Mouse (Mus musculus) midbrain, embryonic 10.5 days (tissue): ENCODE results near the gene B3gnt8. TPM values are rescaled to one million over a fixed set of nuclear protein-coding genes. Genes with fewer than 3 reads are reported as not detected.
A peak's percentile ranks its signal among the peaks of the same experiment; 100 is the strongest.
"Not testable (repeated sequence)": the region's sequence is repeated elsewhere in the genome, so short reads cannot be mapped to it uniquely, and the experiment has no call there.

Experiments
- DNase-seq: peaks from one replicate; pipeline ENCODE4 v3.0.0-alpha.2; 2017; ENCODE audit warnings: low spot score
- H3K27ac ChIP-seq: fragments of 300-500 bp; sonication (generic); replicated peaks from 2 replicates; pipeline ENCODE4 v1.5.1; 2016; ENCODE audit warnings: mild to moderate bottlenecking
- H3K27me3 ChIP-seq: fragments of 300-500 bp; sonication (generic); 2 replicates; pipeline ENCODE4 v1.6.1; 2016; ENCODE audit warnings: low read depth, mild to moderate bottlenecking; ENCODE audit not compliant: poor library complexity, severe bottlenecking
- H3K36me3 ChIP-seq: fragments of 300-500 bp; sonication (generic); 2 replicates; pipeline ENCODE4 v1.6.1; 2016; ENCODE audit warnings: mild to moderate bottlenecking, moderate library complexity
- H3K4me1 ChIP-seq: fragments of 300-500 bp; sonication (generic); 2 replicates; pipeline ENCODE4 v1.6.1; 2016
- H3K4me3 ChIP-seq: fragments of 300-500 bp; sonication (generic); 2 replicates; pipeline ENCODE4 v1.5.1; 2016; ENCODE audit warnings: mild to moderate bottlenecking, moderate library complexity
- H3K9me3 ChIP-seq: fragments of 300-500 bp; sonication (generic); replicated peaks from 2 replicates; pipeline ENCODE4 v1.6.1; 2016; ENCODE audit warnings: mild to moderate bottlenecking
- WGBS: fragments of 180-500 bp; shearing (Covaris S2); methylation state at CpG from one replicate; pipeline ENCODE4 v1.1.7; 2016; 5-methylcytosine and 5-hydroxymethylcytosine counted together
- polyA plus RNA-seq: library from polyadenylated mRNA; unstranded; fragments of >200 nt; fragmentation: Nextera tagmentation; extraction: Ambion mirVana; gene quantifications from 2 replicates; pipeline ENCODE4 v1.2.1, GENCODE M21; 2016

B3gnt8 gene
- polyA plus RNA-seq = 0.43 and 1.1 TPM in 2 replicates

- H3K36me3 ChIP-seq = peaks cover 50% of the 10 kb centered on the region
- H3K9me3 ChIP-seq = no peaks in the 10 kb centered on the region
- peaks cover 28% of the 10 kb centered on the region for H3K27me3 ChIP-seq
- H3K4me1 ChIP-seq = peaks cover 16% of the 10 kb centered on the region
- DNase-seq = no peak
- H3K27ac ChIP-seq = peak within 1 kb of the TSS; percentile 39; the same call in 1 of the 2 replicates
- WGBS = 23% methylated on average over 29 of the region's 29 CpGs
- H3K4me3 ChIP-seq = peak within 1 kb of the TSS; percentile 49
Observed at GRCm38 (mm10) chr7:25626509-25627430, at the start of gene B3gnt8. Gene B3gnt8 (plus strand): TSS chr7:25626654.

- not testable (repeated sequence) for H3K4me3 ChIP-seq, H3K36me3 ChIP-seq, H3K9me3 ChIP-seq, DNase-seq, H3K27me3 ChIP-seq, H3K27ac ChIP-seq
- WGBS = 71% methylated on average over 14 of the region's 14 CpGs
- peaks cover 13% of the 10 kb centered on the region for H3K4me1 ChIP-seq
Observed at GRCm38 (mm10) chr7:25576793-25577437, 49.5 kb upstream of the B3gnt8 start.

- 90% methylated on average over 10 of the region's 10 CpGs for WGBS
- Histone ChIP-seq H3K27me3 (no peaks in the 10 kb centered on the region), H3K27ac (no peak overlapping the region), H3K36me3 (no peaks in the 10 kb centered on the region), H3K9me3 (0 out of 2 replicates have a peak, but pooled peaks cover 3% of the 10 kb centered on the region), H3K4me1 (peaks cover 13% of the 10 kb centered on the region), H3K4me3 (no peak overlapping the region)
- DNase-seq = no peak
Observed at GRCm38 (mm10) chr7:25579441-25579840, 47.0 kb upstream of the B3gnt8 start.

- no peaks in the 10 kb centered on the region for H3K27me3 ChIP-seq
- no peaks in the 10 kb centered on the region for H3K36me3 ChIP-seq
- no peak overlapping the region for H3K27ac ChIP-seq
- H3K4me1 ChIP-seq = no peaks in the 10 kb centered on the region
- WGBS = 88% methylated on average over 15 of the region's 15 CpGs
- 0 out of 2 replicates have a peak, but pooled peaks cover 3% of the 10 kb centered on the region for H3K9me3 ChIP-seq
- H3K4me3 ChIP-seq = no peak overlapping the region
- no peak for DNase-seq
Observed at GRCm38 (mm10) chr7:25582301-25582810, 44.1 kb upstream of the B3gnt8 start.

GRCm38 (mm10) chr7:25584651-25585050, 41.8 kb upstream of the B3gnt8 start:
- no peaks in the 10 kb centered on the region for H3K27me3 ChIP-seq
- no peak overlapping the region for H3K4me3 ChIP-seq
- no peak overlapping the region for H3K27ac ChIP-seq
- no peaks in the 10 kb centered on the region for H3K36me3 ChIP-seq
- DNase-seq = no peak
- H3K9me3 ChIP-seq = 0 out of 2 replicates have a peak, but pooled peaks cover 3% of the 10 kb centered on the region
- H3K4me1 ChIP-seq = no peaks in the 10 kb centered on the region
- 86% methylated on average over 5 of the region's 5 CpGs for WGBS

GRCm38 (mm10) chr7:25585351-25586204, 40.9 kb upstream of the B3gnt8 start:
- Histone ChIP-seq H3K4me1 (no peaks in the 10 kb centered on the region), H3K36me3 (no peaks in the 10 kb centered on the region), H3K4me3 (no peak overlapping the region), H3K9me3 (0 out of 2 replicates have a peak, but pooled peaks cover 3% of the 10 kb centered on the region), H3K27ac (no peak overlapping the region), H3K27me3 (no peaks in the 10 kb centered on the region)
- no peak for DNase-seq
- 80% methylated on average over 9 of the region's 9 CpGs for WGBS

- Histone ChIP-seq H3K4me1 (no peaks in the 10 kb centered on the region), H3K27me3 (no peaks in the 10 kb centered on the region), H3K27ac (no peak overlapping the region), H3K4me3 (no peak overlapping the region), H3K9me3 (no peaks in the 10 kb centered on the region), H3K36me3 (no peaks in the 10 kb centered on the region)
- 94% methylated on average over 2 of the region's 2 CpGs for WGBS
- no peak for DNase-seq
Observed at GRCm38 (mm10) chr7:25591226-25591625, 35.2 kb upstream of the B3gnt8 start.

- Histone ChIP-seq H3K4me1 (no peaks in the 10 kb centered on the region), H3K4me3 (no peak overlapping the region), H3K27ac (no peak overlapping the region), H3K9me3 (no peaks in the 10 kb centered on the region), H3K36me3 (no peaks in the 10 kb centered on the region), H3K27me3 (no peaks in the 10 kb centered on the region)
- WGBS = 86% methylated on average over 3 of the region's 3 CpGs
- no peak for DNase-seq
Observed at GRCm38 (mm10) chr7:25593859-25594258, 32.6 kb upstream of the B3gnt8 start.

GRCm38 (mm10) chr7:25599663-25600062, 26.8 kb upstream of the B3gnt8 start:
- DNase-seq = peak; percentile 77
- Histone ChIP-seq H3K36me3 (no peaks in the 10 kb centered on the region), H3K9me3 (no peaks in the 10 kb centered on the region), H3K4me3 (no peak overlapping the region), H3K27ac (no peak overlapping the region), H3K4me1 (no peaks in the 10 kb centered on the region), H3K27me3 (no peaks in the 10 kb centered on the region)
- WGBS = 14% methylated on average over 10 of the region's 10 CpGs

- 90% methylated on average over 11 of the region's 11 CpGs for WGBS
- Histone ChIP-seq H3K27ac (no peak overlapping the region), H3K4me1 (no peaks in the 10 kb centered on the region), H3K4me3 (no peak overlapping the region), H3K36me3 (no peaks in the 10 kb centered on the region), H3K27me3 (no peaks in the 10 kb centered on the region), H3K9me3 (no peaks in the 10 kb centered on the region)
- no peak for DNase-seq
Observed at GRCm38 (mm10) chr7:25600666-25601065, 25.8 kb upstream of the B3gnt8 start.

- no peaks in the 10 kb centered on the region for H3K4me1 ChIP-seq
- no peaks in the 10 kb centered on the region for H3K36me3 ChIP-seq
- H3K27ac ChIP-seq = no peak overlapping the region
- WGBS = 91% methylated on average over 16 of the region's 16 CpGs
- H3K9me3 ChIP-seq = no peaks in the 10 kb centered on the region
- H3K27me3 ChIP-seq = no peaks in the 10 kb centered on the region
- DNase-seq = no peak
- no peak overlapping the region for H3K4me3 ChIP-seq
Observed at GRCm38 (mm10) chr7:25601346-25601745, 25.1 kb upstream of the B3gnt8 start.

GRCm38 (mm10) chr7:25606625-25607063, 19.8 kb upstream of the B3gnt8 start:
- Histone ChIP-seq H3K4me1 (no peaks in the 10 kb centered on the region), H3K27me3 (no peaks in the 10 kb centered on the region), H3K9me3 (no peaks in the 10 kb centered on the region), H3K27ac (no peak overlapping the region), H3K4me3 (no peak overlapping the region), H3K36me3 (no peaks in the 10 kb centered on the region)
- 84% methylated on average over 4 of the region's 4 CpGs for WGBS
- no peak for DNase-seq
